Mouse (Mus musculus) limb, embryonic 11.5 days (tissue): ENCODE measurements around the gene Slc50a1. TPM values are rescaled to one million over a fixed set of nuclear protein-coding genes. Genes with fewer than 3 reads are reported as not detected.
A peak's percentile ranks its signal among the peaks of the same experiment; 100 is the strongest.

ENCODE experiments used
- ATAC-seq: fragments of 200-750 bp; cut with Nextera tagmentation; 2 replicates; pipeline ENCODE4 v1.8.0; 2017; ENCODE audit warnings: low read depth; ENCODE audit not compliant: insufficient number of reproducible peaks, low FRiP score, low TSS enrichment
- DNase-seq: peaks from one replicate; pipeline ENCODE4 v3.0.0-alpha.2; 2015; ENCODE audit warnings: low spot score
- H3K27ac ChIP-seq: fragments of 300-500 bp; sonication (generic); replicated peaks from 2 replicates; pipeline ENCODE4 v1.5.1; 2014; ENCODE audit warnings: low read depth, mild to moderate bottlenecking, low read length
- H3K27me3 ChIP-seq: fragments of 300-500 bp; sonication (generic); 2 replicates; pipeline ENCODE4 v1.6.1; 2014; ENCODE audit warnings: mild to moderate bottlenecking, low read length, mixed read lengths; ENCODE audit not compliant: control insufficient read depth, insufficient read depth
- H3K36me3 ChIP-seq: fragments of 300-500 bp; sonication (generic); 2 replicates; pipeline ENCODE4 v1.6.1; 2014; ENCODE audit warnings: mild to moderate bottlenecking, low read length, moderate library complexity, mixed read lengths; ENCODE audit not compliant: control insufficient read depth, insufficient read depth
- H3K4me1 ChIP-seq: fragments of 300-500 bp; sonication (generic); 2 replicates; pipeline ENCODE4 v1.6.1; 2014; ENCODE audit warnings: low read length, mixed read lengths; ENCODE audit not compliant: control insufficient read depth, insufficient read depth
- H3K4me2 ChIP-seq: fragments of 300-500 bp; sonication (generic); 2 replicates; pipeline ENCODE4 v1.6.1; 2014; ENCODE audit warnings: low read depth, mild to moderate bottlenecking, moderate library complexity; ENCODE audit not compliant: severe bottlenecking
- H3K4me3 ChIP-seq: fragments of 300-500 bp; sonication (generic); 2 replicates; pipeline ENCODE4 v1.5.1; 2014; ENCODE audit warnings: low read depth, low read length
- H3K9ac ChIP-seq: fragments of 300-500 bp; sonication (generic); 2 replicates; pipeline ENCODE4 v1.6.1; 2014; ENCODE audit warnings: mild to moderate bottlenecking, low read length
- H3K9me3 ChIP-seq: fragments of 300-500 bp; sonication (generic); 2 replicates; pipeline ENCODE4 v1.6.1; 2016; ENCODE audit warnings: low read length; ENCODE audit not compliant: control insufficient read depth
- WGBS: fragments of 180-500 bp; shearing (Covaris S2); extraction: QIAGEN DNeasy Blood & Tissue Kit; methylation state at CpG from one replicate; pipeline ENCODE4 v1.1.7; 2014; 5-methylcytosine and 5-hydroxymethylcytosine counted together
- polyA plus RNA-seq: library from polyadenylated mRNA; unstranded; fragments of >200 nt; fragmentation: Nextera tagmentation; extraction: Ambion mirVana; gene quantifications from 2 replicates; pipeline ENCODE4 v1.2.1, GENCODE M21; 2014

Slc50a1 gene
- polyA plus RNA-seq, 1 experiment from 2014 or later = 46.4 TPM

GRCm38 (mm10) chr3:89230561-89230960 is 39.8 kb downstream of the Slc50a1 start:
- H3K4me2 ChIP-seq = no peak overlapping the region
- no peak overlapping the region for H3K4me3 ChIP-seq
- 88% methylated on average over 2 of the region's 2 CpGs for WGBS
- H3K9ac ChIP-seq = no peak overlapping the region
- H3K27ac ChIP-seq = no peak overlapping the region
- ATAC-seq (no peak), DNase-seq (no peak)
- 0 out of 2 replicates have a peak, but pooled peaks cover 2% of the 10 kb centered on the region for H3K27me3 ChIP-seq
- H3K9me3 ChIP-seq = no peaks in the 10 kb centered on the region
- peaks cover 20% of the 10 kb centered on the region for H3K4me1 ChIP-seq
- H3K36me3 ChIP-seq = no peaks in the 10 kb centered on the region

GRCm38 (mm10) chr3:89229276-89229675 is 41.1 kb downstream of the Slc50a1 start:
- no peak overlapping the region for H3K27ac ChIP-seq
- 0 out of 2 replicates have a peak, but pooled peaks cover 2% of the 10 kb centered on the region for H3K27me3 ChIP-seq
- H3K4me3 ChIP-seq = no peak overlapping the region
- ATAC-seq (no peak), DNase-seq (no peak)
- whole genome bisulfite sequencing = 60% methylated on average over 4 of the region's 4 CpGs
- no peak overlapping the region for H3K4me2 ChIP-seq
- H3K4me1 ChIP-seq = peaks cover 24% of the 10 kb centered on the region
- H3K9ac ChIP-seq = no peak overlapping the region
- no peaks in the 10 kb centered on the region for H3K9me3 ChIP-seq
- no peaks in the 10 kb centered on the region for H3K36me3 ChIP-seq

- ATAC-seq (no peak), DNase-seq (no peak)
- peak within 1 kb of the TSS; percentile 55 for H3K27ac ChIP-seq
- H3K27me3 ChIP-seq = 0 out of 2 replicates have a peak, but pooled peaks cover 2% of the 10 kb centered on the region
- no peaks in the 10 kb centered on the region for H3K36me3 ChIP-seq
- H3K9me3 ChIP-seq = no peaks in the 10 kb centered on the region
- peak within 1 kb of the TSS; percentile 92 for H3K4me2 ChIP-seq
- peak within 1 kb of the TSS; percentile 44 for H3K4me3 ChIP-seq
- H3K9ac ChIP-seq = peak within 1 kb of the TSS; percentile 54; the same call in 1 of the 2 replicates
- WGBS = 24% methylated on average over 10 of the region's 10 CpGs
- H3K4me1 ChIP-seq = peaks cover 24% of the 10 kb centered on the region
These were observed 41.5 kb downstream of the Slc50a1 start, which contains the start of gene Muc1 for GRCm38 (mm10) chr3:89228836-89229235. Gene Muc1 (plus strand): TSS chr3:89229057.

- Histone ChIP-seq H3K36me3 (no peaks in the 10 kb centered on the region; the same call in 1 of the 2 replicates), H3K9ac (peak overlapping the region; percentile 54; the same call in 1 of the 2 replicates), H3K27me3 (0 out of 2 replicates have a peak, but pooled peaks cover 2% of the 10 kb centered on the region), H3K4me2 (peak overlapping the region; percentile 92), H3K27ac (no peak overlapping the region), H3K4me1 (peaks cover 24% of the 10 kb centered on the region), H3K9me3 (no peaks in the 10 kb centered on the region), H3K4me3 (peak overlapping the region; percentile 44)
- peak; percentile 94 for DNase-seq
- peak; percentile 10; the same call in 1 of the 2 replicates for ATAC-seq
- WGBS = under 1% methylated on average over 20 of the region's 20 CpGs
These were observed 42.2 kb downstream of the Slc50a1 start for GRCm38 (mm10) chr3:89228180-89228549.

GRCm38 (mm10) chr3:89227307-89228179 is 42.8 kb downstream of the Slc50a1 start:
- Histone ChIP-seq H3K9ac (peak overlapping the region; percentile 62), H3K27me3 (0 out of 2 replicates have a peak, but pooled peaks cover 2% of the 10 kb centered on the region), H3K27ac (peak overlapping the region; percentile 55), H3K4me1 (peaks cover 24% of the 10 kb centered on the region), H3K4me2 (peak overlapping the region; percentile 92), H3K36me3 (no peaks in the 10 kb centered on the region; the same call in 1 of the 2 replicates), H3K4me3 (peak overlapping the region; percentile 44), H3K9me3 (no peaks in the 10 kb centered on the region)
- ATAC-seq = peak; percentile 81
- peak; percentile 93 for DNase-seq
- 3% methylated on average over 41 of the region's 41 CpGs for WGBS

GRCm38 (mm10) chr3:89226900-89227299 is 43.5 kb downstream of the Slc50a1 start, which contains the start of gene Mtx1:
Gene Mtx1 (minus strand): TSS chr3:89227088.
- Histone ChIP-seq H3K27ac (peak within 1 kb of the TSS; percentile 55), H3K36me3 (no peaks in the 10 kb centered on the region; the same call in 1 of the 2 replicates), H3K9me3 (no peaks in the 10 kb centered on the region), H3K9ac (peak within 1 kb of the TSS; percentile 62), H3K27me3 (0 out of 2 replicates have a peak, but pooled peaks cover 2% of the 10 kb centered on the region), H3K4me3 (peak within 1 kb of the TSS; percentile 44), H3K4me2 (peak within 1 kb of the TSS; percentile 92), H3K4me1 (peaks cover 24% of the 10 kb centered on the region)
- 1% methylated on average over 21 of the region's 21 CpGs for WGBS
- 0 out of 2 replicates have a peak, but pooled peaks have one; percentile 7 for ATAC-seq
- no peak for DNase-seq

- ATAC-seq = no peak
- peaks cover 24% of the 10 kb centered on the region for H3K4me1 ChIP-seq
These were observed 44.0 kb downstream of the Slc50a1 start for GRCm38 (mm10) chr3:89226361-89226760.

GRCm38 (mm10) chr3:89225918-89226317 is 44.5 kb downstream of the Slc50a1 start:
- H3K27ac ChIP-seq = no peak overlapping the region
- H3K9ac ChIP-seq = no peak overlapping the region
- H3K4me1 ChIP-seq = peaks cover 24% of the 10 kb centered on the region
- peak; percentile 27 for DNase-seq
- peak overlapping the region; percentile 44 for H3K4me3 ChIP-seq
- H3K9me3 ChIP-seq = no peaks in the 10 kb centered on the region
- H3K27me3 ChIP-seq = 0 out of 2 replicates have a peak, but pooled peaks cover 2% of the 10 kb centered on the region
- WGBS = 36% methylated on average over 4 of the region's 4 CpGs
- no peak for ATAC-seq
- no peaks in the 10 kb centered on the region; the same call in 1 of the 2 replicates for H3K36me3 ChIP-seq
- H3K4me2 ChIP-seq = peak overlapping the region; percentile 92

More at GRCm38 (mm10) chr3:89226361-89226760, 44.0 kb downstream of the Slc50a1 start:
- Histone ChIP-seq H3K27ac (no peak overlapping the region), H3K36me3 (no peaks in the 10 kb centered on the region; the same call in 1 of the 2 replicates), H3K4me3 (peak overlapping the region; percentile 44), H3K4me2 (peak overlapping the region; percentile 92), H3K9me3 (no peaks in the 10 kb centered on the region), H3K9ac (peak overlapping the region; percentile 14; the same call in 1 of the 2 replicates), H3K27me3 (0 out of 2 replicates have a peak, but pooled peaks cover 2% of the 10 kb centered on the region)
- 19% methylated on average over 11 of the region's 11 CpGs for WGBS
- no peak for DNase-seq
